Mouse (Mus musculus) forebrain, embryonic 10.5 days (tissue): ENCODE measurements around the gene Rnf8. TPM values are rescaled to one million over a fixed set of nuclear protein-coding genes. Genes with fewer than 3 reads are reported as not detected.
A peak's percentile ranks its signal among the peaks of the same experiment; 100 is the strongest.
"Not testable (repeated sequence)": the region's sequence is repeated elsewhere in the genome, so short reads cannot be mapped to it uniquely, and the experiment has no call there.

ENCODE experiments used
- DNase-seq: peaks from one replicate; pipeline ENCODE4 v3.0.0-alpha.2; 2017; ENCODE audit warnings: low spot score; ENCODE audit errors: extremely low spot score
- H3K27ac ChIP-seq: fragments of 300-500 bp; sonication (generic); 2 replicates; pipeline ENCODE4 v1.5.1; 2016; ENCODE audit warnings: mild to moderate bottlenecking
- H3K27me3 ChIP-seq: fragments of 300-500 bp; sonication (generic); 2 replicates; pipeline ENCODE4 v1.6.1; 2016; ENCODE audit warnings: mild to moderate bottlenecking; ENCODE audit not compliant: poor library complexity, severe bottlenecking
- H3K36me3 ChIP-seq: fragments of 300-500 bp; sonication (generic); replicated peaks from 2 replicates; pipeline ENCODE4 v1.6.1; 2016; ENCODE audit warnings: mild to moderate bottlenecking, moderate library complexity
- H3K4me1 ChIP-seq: fragments of 300-500 bp; sonication (generic); 2 replicates; pipeline ENCODE4 v1.6.1; 2016
- H3K4me3 ChIP-seq: fragments of 300-500 bp; sonication (generic); 2 replicates; pipeline ENCODE4 v1.5.1; 2016; ENCODE audit warnings: mild to moderate bottlenecking, moderate library complexity
- H3K9me3 ChIP-seq: fragments of 300-500 bp; sonication (generic); 2 replicates; pipeline ENCODE4 v1.6.1; 2016; ENCODE audit warnings: mild to moderate bottlenecking, moderate library complexity
- WGBS: fragments of 180-500 bp; shearing (Covaris S2); methylation state at CpG from one replicate; pipeline ENCODE4 v1.1.7; 2016; 5-methylcytosine and 5-hydroxymethylcytosine counted together
- polyA plus RNA-seq: library from polyadenylated mRNA; unstranded; fragments of >200 nt; fragmentation: Nextera tagmentation; extraction: Ambion mirVana; gene quantifications from 2 replicates; pipeline ENCODE4 v1.2.1, GENCODE M21; 2016

Rnf8 gene
- polyA plus RNA-seq, 1 experiment from 2014 or later, result 124 TPM

- no peak overlapping the region for H3K4me3 ChIP-seq
- H3K27me3 ChIP-seq, result no peaks in the 10 kb centered on the region
- no peak for DNase-seq
- H3K27ac ChIP-seq, result peak overlapping the region; percentile 61
- WGBS, result 88% methylated on average over 13 of the region's 13 CpGs
- H3K36me3 ChIP-seq, result peaks cover 79% of the 10 kb centered on the region
- H3K4me1 ChIP-seq, result peaks cover 22% of the 10 kb centered on the region
- no peaks in the 10 kb centered on the region for H3K9me3 ChIP-seq
Measured at GRCm38 (mm10) chr17:29596771-29597132, 17.8 kb upstream of the Rnf8 start.

DNA sequence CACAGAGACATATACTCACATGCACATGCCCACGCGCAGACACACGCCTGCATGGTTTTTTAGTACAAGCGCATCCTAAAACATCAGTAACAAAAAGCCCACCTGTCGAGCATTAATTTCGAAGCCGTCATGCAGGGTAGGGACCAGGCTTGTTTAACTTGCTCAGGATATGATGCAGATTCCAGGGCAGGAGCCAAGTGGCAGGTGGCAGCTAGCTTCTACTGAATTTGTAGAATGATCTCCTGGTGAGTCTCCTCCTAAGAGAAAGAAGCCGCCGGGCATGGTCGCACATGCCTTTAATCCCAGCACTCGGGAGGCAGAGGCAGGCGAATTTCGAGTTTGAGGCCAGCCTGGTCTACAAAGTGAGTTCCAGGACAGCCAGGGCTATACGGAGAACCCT is 15.5 kb upstream of the Rnf8 start:
- H3K9me3 ChIP-seq, result 0 out of 2 replicates have a peak, but pooled peaks cover 4% of the 10 kb centered on the region
- no peak for DNase-seq
- H3K27me3 ChIP-seq, result no peaks in the 10 kb centered on the region
- peaks cover 22% of the 10 kb centered on the region for H3K4me1 ChIP-seq
- H3K27ac ChIP-seq, result no peak overlapping the region
- no peak overlapping the region for H3K4me3 ChIP-seq
- WGBS, result 93% methylated on average over 14 of the region's 14 CpGs
- peaks cover 92% of the 10 kb centered on the region for H3K36me3 ChIP-seq

DNA sequence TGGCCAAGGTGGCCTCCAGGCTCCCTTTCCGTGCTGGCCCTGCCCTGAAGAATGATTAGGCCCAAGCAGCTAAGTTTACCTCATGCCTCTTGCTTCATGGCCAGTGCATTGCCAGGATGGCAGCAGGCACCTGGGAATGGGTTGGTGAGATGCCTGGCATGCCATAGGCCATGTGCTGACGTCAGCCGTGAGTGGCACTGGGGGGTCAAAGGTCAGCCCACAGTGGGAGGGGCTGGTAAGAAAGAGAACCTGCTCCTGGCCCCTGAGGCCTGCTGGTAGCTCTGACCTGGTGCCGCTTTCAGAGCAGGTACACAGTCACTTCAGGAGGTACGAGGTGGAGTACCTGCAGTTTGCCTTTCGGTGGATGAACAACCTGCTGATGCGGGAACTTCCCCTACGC is 15.1 kb upstream of the Rnf8 start:
- Histone ChIP-seq H3K36me3 (peaks cover 92% of the 10 kb centered on the region), H3K27me3 (no peaks in the 10 kb centered on the region), H3K9me3 (0 out of 2 replicates have a peak, but pooled peaks cover 4% of the 10 kb centered on the region), H3K27ac (no peak overlapping the region), H3K4me3 (no peak overlapping the region), H3K4me1 (peaks cover 22% of the 10 kb centered on the region)
- no peak for DNase-seq
- 84% methylated on average over 8 of the region's 8 CpGs for WGBS

- DNase-seq, result no peak
- no peak overlapping the region for H3K27ac ChIP-seq
- no peak overlapping the region for H3K4me3 ChIP-seq
- H3K27me3 ChIP-seq, result no peaks in the 10 kb centered on the region
- peaks cover 91% of the 10 kb centered on the region for H3K36me3 ChIP-seq
- 83% methylated on average over 4 of the region's 4 CpGs for WGBS
- 0 out of 2 replicates have a peak, but pooled peaks cover 4% of the 10 kb centered on the region for H3K9me3 ChIP-seq
- peaks cover 18% of the 10 kb centered on the region for H3K4me1 ChIP-seq
Measured at GRCm38 (mm10) chr17:29601391-29601790, 13.2 kb upstream of the Rnf8 start.

GRCm38 (mm10) chr17:29603283-29603682 is 11.3 kb upstream of the Rnf8 start:
- Histone ChIP-seq H3K27ac (no peak overlapping the region), H3K4me1 (peaks cover 6% of the 10 kb centered on the region; the same call in 1 of the 2 replicates), H3K36me3 (peaks cover 88% of the 10 kb centered on the region), H3K4me3 (no peak overlapping the region), H3K9me3 (0 out of 2 replicates have a peak, but pooled peaks cover 4% of the 10 kb centered on the region), H3K27me3 (no peaks in the 10 kb centered on the region)
- WGBS, result 29% methylated on average over 6 of the region's 6 CpGs
- peak; percentile 75 for DNase-seq

GRCm38 (mm10) chr17:29613453-29613852 is 1.1 kb upstream of the Rnf8 start:
- not testable (repeated sequence) for H3K4me3 ChIP-seq, H3K27me3 ChIP-seq, DNase-seq, H3K9me3 ChIP-seq, H3K27ac ChIP-seq
- peaks cover 36% of the 10 kb centered on the region for H3K4me1 ChIP-seq
- 89% methylated on average over 5 of the region's 5 CpGs for WGBS
- H3K36me3 ChIP-seq, result peaks cover 22% of the 10 kb centered on the region

DNA sequence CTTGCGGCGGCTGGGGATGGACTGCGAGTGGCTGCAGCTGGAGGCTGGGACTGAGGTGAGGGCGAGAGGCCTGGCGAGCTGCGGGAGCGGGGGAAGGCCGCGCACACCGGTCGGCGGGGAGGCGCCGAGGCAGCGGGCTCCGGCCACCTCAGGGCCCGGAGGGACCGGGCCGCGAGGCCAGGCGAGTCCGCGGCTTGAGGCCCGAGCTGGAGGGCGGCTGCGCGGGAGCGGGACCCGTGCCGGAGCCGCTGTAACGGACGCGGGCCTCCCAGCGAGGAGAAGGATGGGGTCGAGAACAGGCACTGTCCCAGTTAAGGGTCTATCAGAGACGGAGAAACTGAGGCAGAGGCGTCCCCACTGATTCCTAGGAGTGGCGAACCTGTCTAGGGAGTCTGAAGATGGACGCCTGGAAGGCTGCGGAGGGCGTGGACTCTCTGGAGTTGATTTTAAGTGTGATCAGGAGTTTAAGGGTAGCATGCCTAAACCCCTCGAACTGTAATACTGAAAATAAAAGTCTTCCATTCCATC is 498 bp downstream of the Rnf8 start:
- H3K4me3 ChIP-seq, result peak overlapping the region; percentile 96
- peak overlapping the region; percentile 96 for H3K27ac ChIP-seq
- DNase-seq, result no peak
- H3K9me3 ChIP-seq, result no peaks in the 10 kb centered on the region
- H3K36me3 ChIP-seq, result peaks cover 33% of the 10 kb centered on the region
- 0% methylated on average over 43 of the region's 43 CpGs for WGBS
- H3K4me1 ChIP-seq, result peaks cover 36% of the 10 kb centered on the region
- no peaks in the 10 kb centered on the region for H3K27me3 ChIP-seq

DNA sequence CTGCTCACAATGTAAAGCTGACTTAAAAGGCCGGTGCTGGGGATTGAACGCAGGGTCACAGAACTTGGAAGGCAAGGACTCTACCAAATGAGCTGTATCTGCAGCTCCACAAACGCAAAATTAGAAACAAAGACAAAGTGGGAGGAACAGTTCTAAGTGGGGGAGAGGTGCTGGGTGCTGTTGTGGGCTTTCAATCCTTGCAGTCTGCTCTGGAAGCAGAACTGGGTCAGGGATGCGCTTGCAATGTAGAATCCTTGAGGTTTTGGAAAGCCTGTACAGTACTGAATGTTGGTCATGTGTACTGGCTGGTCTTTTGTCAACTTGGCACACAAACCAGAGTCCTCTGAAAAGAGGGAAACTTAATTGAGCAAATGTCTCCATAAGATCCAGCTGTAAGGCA is 1.0 kb downstream of the Rnf8 start:
- H3K36me3 ChIP-seq, result peaks cover 38% of the 10 kb centered on the region
- peak overlapping the region; percentile 96 for H3K27ac ChIP-seq
- H3K27me3 ChIP-seq, result no peaks in the 10 kb centered on the region
- 12% methylated on average over 4 of the region's 4 CpGs for WGBS
- peak overlapping the region; percentile 96 for H3K4me3 ChIP-seq
- no peaks in the 10 kb centered on the region for H3K9me3 ChIP-seq
- DNase-seq, result peak; percentile 25
- peaks cover 36% of the 10 kb centered on the region for H3K4me1 ChIP-seq

DNA sequence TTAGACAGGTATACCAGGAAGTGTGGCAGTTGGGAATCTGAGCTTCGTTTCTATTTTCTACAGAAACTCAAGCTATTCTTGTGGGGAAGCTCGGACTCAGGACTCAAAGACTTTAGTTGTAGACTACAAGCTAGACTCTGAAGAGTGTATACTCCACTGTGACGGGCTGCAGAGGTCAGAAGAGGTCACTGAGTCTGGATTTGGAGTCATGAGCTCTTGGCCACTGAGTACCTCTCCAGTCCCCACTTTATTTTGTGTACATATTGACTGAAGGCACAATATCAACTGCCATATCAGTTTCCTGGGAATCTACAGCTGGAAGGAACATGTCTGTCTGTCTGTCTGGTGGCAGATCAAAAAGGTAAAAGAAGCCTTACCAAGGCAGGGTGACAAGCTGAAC is 4.6 kb downstream of the Rnf8 start:
- DNase-seq, result no peak

DNA sequence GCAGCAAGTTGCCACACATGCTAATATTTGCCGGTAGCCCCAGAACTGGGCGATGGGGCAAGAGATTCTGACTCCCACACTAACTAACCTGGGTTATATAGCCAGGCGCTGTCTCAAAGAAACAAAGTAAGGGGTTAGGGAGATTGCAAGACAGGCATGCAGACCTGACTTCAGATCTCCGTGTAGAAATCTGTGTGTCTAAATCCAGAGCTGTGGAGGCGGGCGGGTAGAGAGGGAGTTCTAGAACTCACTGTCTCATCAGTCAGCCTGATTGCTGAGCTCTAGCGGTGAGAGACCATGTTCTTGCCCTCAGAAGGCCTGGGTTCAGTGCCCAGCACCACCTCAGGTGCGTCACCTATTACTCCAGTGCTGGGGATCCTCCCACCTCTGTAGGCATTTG is 8.9 kb downstream of the Rnf8 start:
- Histone ChIP-seq H3K27me3 (no peaks in the 10 kb centered on the region), H3K4me1 (no peaks in the 10 kb centered on the region), H3K36me3 (peaks cover 100% of the 10 kb centered on the region), H3K9me3 (no peaks in the 10 kb centered on the region), H3K27ac (no peak overlapping the region), H3K4me3 (no peak overlapping the region)
- WGBS, result 96% methylated on average over 8 of the region's 8 CpGs
- no peak for DNase-seq

More for the DNA sequence above, 4.6 kb downstream of the Rnf8 start:
- no peak overlapping the region for H3K4me3 ChIP-seq
- peaks cover 75% of the 10 kb centered on the region for H3K36me3 ChIP-seq
- no peaks in the 10 kb centered on the region for H3K9me3 ChIP-seq
- peaks cover 28% of the 10 kb centered on the region for H3K4me1 ChIP-seq
- H3K27ac ChIP-seq, result no peak overlapping the region
- no peaks in the 10 kb centered on the region for H3K27me3 ChIP-seq
- WGBS, result 88% methylated on average over 3 of the region's 3 CpGs

- Histone ChIP-seq H3K27me3 (no peaks in the 10 kb centered on the region), H3K9me3 (no peaks in the 10 kb centered on the region), H3K36me3 (peaks cover 99% of the 10 kb centered on the region), H3K27ac (no peak overlapping the region), H3K4me3 (no peak overlapping the region), H3K4me1 (no peaks in the 10 kb centered on the region)
- DNase-seq, result no peak
- 95% methylated on average over 9 of the region's 9 CpGs for WGBS
Measured at GRCm38 (mm10) chr17:29627285-29627684, 12.7 kb downstream of the Rnf8 start.

GRCm38 (mm10) chr17:29628946-29629345 is 14.4 kb downstream of the Rnf8 start:
- peaks cover 99% of the 10 kb centered on the region for H3K36me3 ChIP-seq
- no peaks in the 10 kb centered on the region for H3K27me3 ChIP-seq
- no peaks in the 10 kb centered on the region for H3K4me1 ChIP-seq
- H3K4me3 ChIP-seq, result no peak overlapping the region
- H3K9me3 ChIP-seq, result no peaks in the 10 kb centered on the region
- DNase-seq, result no peak
- no peak overlapping the region for H3K27ac ChIP-seq
- WGBS, result 94% methylated on average over 5 of the region's 5 CpGs

DNA sequence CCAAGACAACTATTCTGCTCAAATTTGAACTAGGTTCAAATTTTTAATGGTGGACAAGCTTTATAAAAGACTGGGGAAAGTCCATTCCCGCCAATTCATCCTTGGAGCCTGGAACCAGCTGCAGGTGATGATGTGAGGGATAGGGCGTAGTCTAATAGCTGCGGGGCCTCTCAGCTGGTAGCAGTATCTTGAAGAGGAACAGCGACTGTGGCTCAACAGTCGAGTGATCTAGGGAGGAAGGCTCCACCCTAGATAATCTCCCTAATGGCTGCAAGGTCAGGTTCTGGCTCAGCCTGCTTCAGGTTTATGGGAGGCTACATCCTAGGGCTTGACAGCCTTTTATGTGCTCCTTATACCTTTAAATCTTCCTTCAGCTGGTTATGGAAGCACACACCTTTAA is 15.0 kb downstream of the Rnf8 start:
- no peak overlapping the region for H3K4me3 ChIP-seq
- WGBS, result 85% methylated on average over 5 of the region's 5 CpGs
- no peaks in the 10 kb centered on the region for H3K4me1 ChIP-seq
- H3K36me3 ChIP-seq, result peaks cover 99% of the 10 kb centered on the region
- no peak for DNase-seq
- no peaks in the 10 kb centered on the region for H3K9me3 ChIP-seq
- H3K27ac ChIP-seq, result no peak overlapping the region
- H3K27me3 ChIP-seq, result no peaks in the 10 kb centered on the region

DNA sequence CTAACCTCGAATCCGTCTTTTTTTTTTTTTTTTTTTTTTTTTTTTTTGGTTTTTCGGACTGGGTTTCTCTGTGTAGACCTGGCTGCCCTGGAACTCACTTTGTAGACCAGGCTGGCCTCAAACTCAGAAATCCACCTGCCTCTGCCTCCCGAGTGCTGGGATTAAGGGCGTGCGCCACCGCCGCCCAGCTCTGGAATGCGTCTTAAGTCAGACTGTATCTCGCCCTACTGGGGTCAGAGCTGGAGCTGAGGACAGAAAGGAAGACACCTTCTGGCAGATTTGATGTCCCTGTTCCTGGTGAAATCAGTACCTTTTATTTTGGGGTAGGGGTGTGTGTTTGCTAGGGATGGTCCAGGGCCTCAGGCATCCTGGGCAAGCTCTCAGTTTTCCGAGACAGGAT is 17.7 kb downstream of the Rnf8 start:
- 94% methylated on average over 11 of the region's 11 CpGs for WGBS
- no peak overlapping the region for H3K4me3 ChIP-seq
- no peaks in the 10 kb centered on the region for H3K4me1 ChIP-seq
- H3K36me3 ChIP-seq, result peaks cover 99% of the 10 kb centered on the region
- H3K9me3 ChIP-seq, result no peaks in the 10 kb centered on the region
- DNase-seq, result no peak
- no peaks in the 10 kb centered on the region for H3K27me3 ChIP-seq
- no peak overlapping the region for H3K27ac ChIP-seq
